Mouse (Mus musculus): ENCODE results near the gene Sarm1. TPM values are rescaled to one million over a fixed set of nuclear protein-coding genes. Genes with fewer than 3 reads are reported as not detected.
A peak's percentile ranks its signal among the peaks of the same experiment; 100 is the strongest.

Sarm1 gene
- polyA plus RNA-seq, 1 experiment = 0.54 TPM

GRCm38 (mm10) chr11:78512025-78512957 lies 14.7 kb upstream of the Sarm1 start, which contains the start of the genes Tmem199 and Poldip2:
TSS of gene Tmem199 (minus strand) at chr11:78512172.
TSS of gene Poldip2 (plus strand) at chr11:78512193.
- DNase-seq (ENCODE audit: low spot score) = peak; percentile 72

- DNase-seq (ENCODE audit: low spot score) = no peak
Observed at GRCm38 (mm10) chr11:78509148-78509547, 11.6 kb upstream of the Sarm1 start.

GRCm38 (mm10) chr11:78505430-78505829 lies 7.9 kb upstream of the Sarm1 start:
- DNase-seq (ENCODE audit: low spot score) = no peak

- no peak for DNase-seq (ENCODE audit: low spot score)
Observed at GRCm38 (mm10) chr11:78502909-78503650, 5.5 kb upstream of the Sarm1 start, which contains the start of gene Sebox. TSS of gene Sebox (plus strand) at chr11:78503447.

GRCm38 (mm10) chr11:78501529-78501928 lies 4.0 kb upstream of the Sarm1 start:
- DNase-seq (ENCODE audit: low spot score) = no peak

- no peak for DNase-seq (ENCODE audit: low spot score)
Observed at GRCm38 (mm10) chr11:78500623-78501202, 3.2 kb upstream of the Sarm1 start.

GRCm38 (mm10) chr11:78499543-78499942 lies 2.0 kb upstream of the Sarm1 start:
- DNase-seq (ENCODE audit: low spot score) = no peak

- no peak for DNase-seq (ENCODE audit: low spot score)
Observed at GRCm38 (mm10) chr11:78499004-78499403, 1.4 kb upstream of the Sarm1 start, which contains the start of gene Vtn. TSS of gene Vtn (plus strand) at chr11:78499091.

- DNase-seq (ENCODE audit: low spot score) = no peak
Observed at GRCm38 (mm10) chr11:78497071-78497541, 448 bp downstream of the Sarm1 start.

- DNase-seq (ENCODE audit: low spot score) = no peak
Observed at GRCm38 (mm10) chr11:78495904-78496303, 1.6 kb downstream of the Sarm1 start.

- DNase-seq (ENCODE audit: low spot score) = no peak
Observed at GRCm38 (mm10) chr11:78490781-78491241, 6.7 kb downstream of the Sarm1 start.

GRCm38 (mm10) chr11:78488168-78488567 lies 9.4 kb downstream of the Sarm1 start:
- DNase-seq (ENCODE audit: low spot score) = no peak

- no peak for DNase-seq (ENCODE audit: low spot score)
Observed at GRCm38 (mm10) chr11:78483639-78484038, 13.9 kb downstream of the Sarm1 start.

GRCm38 (mm10) chr11:78475289-78475688 lies 22.3 kb downstream of the Sarm1 start:
- DNase-seq (ENCODE audit: low spot score) = no peak

- no peak for DNase-seq (ENCODE audit: low spot score)
Observed at GRCm38 (mm10) chr11:78471326-78472103, 26.0 kb downstream of the Sarm1 start.

- no peak for DNase-seq (ENCODE audit: low spot score)
Observed at GRCm38 (mm10) chr11:78467932-78468331, 29.6 kb downstream of the Sarm1 start.

- DNase-seq (ENCODE audit: low spot score) = no peak
Observed at GRCm38 (mm10) chr11:78467515-78467914, 30.0 kb downstream of the Sarm1 start.

- DNase-seq (ENCODE audit: low spot score) = no peak
Observed at GRCm38 (mm10) chr11:78466242-78466912, 31.2 kb downstream of the Sarm1 start.

- DNase-seq (ENCODE audit: low spot score) = peak; percentile 62
Observed at GRCm38 (mm10) chr11:78465568-78466180, 31.9 kb downstream of the Sarm1 start, which contains the start of gene Slc46a1. TSS of gene Slc46a1 (plus strand) at chr11:78465697.

- no peak for DNase-seq (ENCODE audit: low spot score)
Observed at GRCm38 (mm10) chr11:78465116-78465515, 32.4 kb downstream of the Sarm1 start.
